Mouse (Mus musculus): ENCODE measurements around the gene Ppp1r3f.

GRCm38 (mm10) chrX:7617889-7618551 is 43.9 kb upstream of the Ppp1r3f start:
- no peak for TF ChIP-seq GATA1 (IDR thresholded peaks at IDR 0.05; ENCODE audit: low read length)
- TF ChIP-seq TAL1 (IDR thresholded peaks at IDR 0.05; ENCODE audit: low read length): no peak
